Mouse (Mus musculus): ENCODE results near the gene Eno1. TPM values are rescaled to one million over a fixed set of nuclear protein-coding genes. Genes with fewer than 3 reads are reported as not detected.

Gene Eno1
- polyA plus RNA-seq (2015; fragmentation: Nextera tagmentation; extraction: Ambion mirVana): 1,672 and 1,922 TPM in 2 replicates

GRCm38 (mm10) chr4:150236521-150237481 is at the start of gene Eno1:
Gene Eno1, plus strand, starts transcription at chr4:150236721.
- H3K9ac ChIP-seq (ENCODE audit: low read length): peak within 1 kb of the TSS; percentile 87
- ATAC-seq (replicated peaks; ENCODE audit: extremely low read depth, insufficient read depth, low FRiP score): peak; percentile 97
- WGBS: under 1% methylated on average over 78 of the region's 78 CpGs
- H3K4me2 ChIP-seq (ENCODE audit: low read depth, low read length): peak within 1 kb of the TSS; percentile 76
- peak within 1 kb of the TSS; percentile 99 for H3K27ac ChIP-seq (ENCODE audit: low read length)
- H3K36me3 ChIP-seq (ENCODE audit: control insufficient read depth, insufficient read depth): peaks cover 24% of the 10 kb centered on the region
- H3K4me1 ChIP-seq (ENCODE audit: control insufficient read depth, insufficient read depth, low read length): peaks cover 46% of the 10 kb centered on the region
- H3K9me3 ChIP-seq (replicated peaks; ENCODE audit: control insufficient read depth, low read length): no peaks in the 10 kb centered on the region
- H3K27me3 ChIP-seq (ENCODE audit: control insufficient read depth, insufficient read depth, low read length): no peaks in the 10 kb centered on the region
- peak within 1 kb of the TSS; percentile 82 for H3K4me3 ChIP-seq (ENCODE audit: low read length)

- ATAC-seq (replicated peaks; ENCODE audit: extremely low read depth, insufficient read depth, low FRiP score): no peak
- Histone ChIP-seq H3K9ac (ENCODE audit: low read length) (no peak overlapping the region), H3K36me3 (ENCODE audit: control insufficient read depth, insufficient read depth) (no peaks in the 10 kb centered on the region), H3K4me3 (ENCODE audit: low read length) (no peak overlapping the region), H3K4me2 (ENCODE audit: low read depth, low read length) (no peak overlapping the region; the same call in 1 of the 2 replicates), H3K9me3 (replicated peaks; ENCODE audit: control insufficient read depth, low read length) (no peaks in the 10 kb centered on the region), H3K4me1 (ENCODE audit: control insufficient read depth, insufficient read depth, low read length) (no peaks in the 10 kb centered on the region), H3K27ac (ENCODE audit: low read length) (no peak overlapping the region), H3K27me3 (ENCODE audit: control insufficient read depth, insufficient read depth, low read length) (no peaks in the 10 kb centered on the region)
- 42% methylated on average over 11 of the region's 11 CpGs for WGBS
Measured at GRCm38 (mm10) chr4:150188236-150188635, 48.3 kb upstream of the Eno1 start.

- ATAC-seq (replicated peaks; ENCODE audit: extremely low read depth, insufficient read depth, low FRiP score): no peak
- H3K9me3 ChIP-seq (replicated peaks; ENCODE audit: control insufficient read depth, low read length): no peaks in the 10 kb centered on the region
- H3K4me3 ChIP-seq (ENCODE audit: low read length): no peak overlapping the region
- no peak overlapping the region for H3K9ac ChIP-seq (ENCODE audit: low read length)
- H3K27me3 ChIP-seq (ENCODE audit: control insufficient read depth, insufficient read depth, low read length): no peaks in the 10 kb centered on the region
- no peak overlapping the region for H3K4me2 ChIP-seq (ENCODE audit: low read depth, low read length)
- no peak overlapping the region for H3K27ac ChIP-seq (ENCODE audit: low read length)
- H3K36me3 ChIP-seq (ENCODE audit: control insufficient read depth, insufficient read depth): no peaks in the 10 kb centered on the region
- no peaks in the 10 kb centered on the region for H3K4me1 ChIP-seq (ENCODE audit: control insufficient read depth, insufficient read depth, low read length)
- WGBS: 71% methylated on average over 6 of the region's 6 CpGs
Measured at GRCm38 (mm10) chr4:150192199-150192598, 44.3 kb upstream of the Eno1 start.

- H3K9me3 ChIP-seq (replicated peaks; ENCODE audit: control insufficient read depth, low read length): no peaks in the 10 kb centered on the region
- WGBS: 43% methylated on average over 1 of the region's 1 CpGs
- H3K27ac ChIP-seq (ENCODE audit: low read length): no peak overlapping the region
- H3K9ac ChIP-seq (ENCODE audit: low read length): no peak overlapping the region
- H3K27me3 ChIP-seq (ENCODE audit: control insufficient read depth, insufficient read depth, low read length): no peaks in the 10 kb centered on the region
- H3K4me3 ChIP-seq (ENCODE audit: low read length): no peak overlapping the region
- no peaks in the 10 kb centered on the region for H3K4me1 ChIP-seq (ENCODE audit: control insufficient read depth, insufficient read depth, low read length)
- H3K36me3 ChIP-seq (ENCODE audit: control insufficient read depth, insufficient read depth): no peaks in the 10 kb centered on the region
- ATAC-seq (replicated peaks; ENCODE audit: extremely low read depth, insufficient read depth, low FRiP score): no peak
- no peak overlapping the region for H3K4me2 ChIP-seq (ENCODE audit: low read depth, low read length)
Measured at GRCm38 (mm10) chr4:150193915-150194314, 42.6 kb upstream of the Eno1 start.

GRCm38 (mm10) chr4:150198268-150198667 is 38.3 kb upstream of the Eno1 start:
- Histone ChIP-seq H3K9ac (ENCODE audit: low read length) (no peak overlapping the region), H3K4me3 (ENCODE audit: low read length) (no peak overlapping the region), H3K9me3 (replicated peaks; ENCODE audit: control insufficient read depth, low read length) (no peaks in the 10 kb centered on the region), H3K36me3 (ENCODE audit: control insufficient read depth, insufficient read depth) (no peaks in the 10 kb centered on the region), H3K4me1 (ENCODE audit: control insufficient read depth, insufficient read depth, low read length) (no peaks in the 10 kb centered on the region), H3K4me2 (ENCODE audit: low read depth, low read length) (no peak overlapping the region), H3K27me3 (ENCODE audit: control insufficient read depth, insufficient read depth, low read length) (no peaks in the 10 kb centered on the region), H3K27ac (ENCODE audit: low read length) (no peak overlapping the region)
- 60% methylated on average over 9 of the region's 9 CpGs for WGBS
- no peak for ATAC-seq (replicated peaks; ENCODE audit: extremely low read depth, insufficient read depth, low FRiP score)

GRCm38 (mm10) chr4:150201232-150201631 is 35.3 kb upstream of the Eno1 start, which contains the start of gene Car6:
Gene Car6, minus strand, starts transcription at chr4:150201332.
- H3K4me3 ChIP-seq (ENCODE audit: low read length): no peak within 1 kb of the TSS
- H3K27ac ChIP-seq (ENCODE audit: low read length): no peak within 1 kb of the TSS
- H3K4me2 ChIP-seq (ENCODE audit: low read depth, low read length): no peak within 1 kb of the TSS
- no peak within 1 kb of the TSS for H3K9ac ChIP-seq (ENCODE audit: low read length)
- 83% methylated on average over 5 of the region's 5 CpGs for WGBS
- no peaks in the 10 kb centered on the region for H3K9me3 ChIP-seq (replicated peaks; ENCODE audit: control insufficient read depth, low read length)
- ATAC-seq (replicated peaks; ENCODE audit: extremely low read depth, insufficient read depth, low FRiP score): no peak
- H3K36me3 ChIP-seq (ENCODE audit: control insufficient read depth, insufficient read depth): no peaks in the 10 kb centered on the region
- no peaks in the 10 kb centered on the region for H3K4me1 ChIP-seq (ENCODE audit: control insufficient read depth, insufficient read depth, low read length)
- no peaks in the 10 kb centered on the region for H3K27me3 ChIP-seq (ENCODE audit: control insufficient read depth, insufficient read depth, low read length)

GRCm38 (mm10) chr4:150202702-150203101 is 33.8 kb upstream of the Eno1 start:
- no peak overlapping the region for H3K9ac ChIP-seq (ENCODE audit: low read length)
- no peaks in the 10 kb centered on the region for H3K4me1 ChIP-seq (ENCODE audit: control insufficient read depth, insufficient read depth, low read length)
- no peak overlapping the region for H3K4me3 ChIP-seq (ENCODE audit: low read length)
- WGBS: 84% methylated on average over 5 of the region's 5 CpGs
- H3K9me3 ChIP-seq (replicated peaks; ENCODE audit: control insufficient read depth, low read length): no peaks in the 10 kb centered on the region
- no peak for ATAC-seq (replicated peaks; ENCODE audit: extremely low read depth, insufficient read depth, low FRiP score)
- no peaks in the 10 kb centered on the region for H3K36me3 ChIP-seq (ENCODE audit: control insufficient read depth, insufficient read depth)
- no peak overlapping the region for H3K27ac ChIP-seq (ENCODE audit: low read length)
- no peak overlapping the region for H3K4me2 ChIP-seq (ENCODE audit: low read depth, low read length)
- no peaks in the 10 kb centered on the region for H3K27me3 ChIP-seq (ENCODE audit: control insufficient read depth, insufficient read depth, low read length)

- no peaks in the 10 kb centered on the region for H3K9me3 ChIP-seq (replicated peaks; ENCODE audit: control insufficient read depth, low read length)
- no peaks in the 10 kb centered on the region for H3K36me3 ChIP-seq (ENCODE audit: control insufficient read depth, insufficient read depth)
- no peak overlapping the region for H3K9ac ChIP-seq (ENCODE audit: low read length)
- no peaks in the 10 kb centered on the region for H3K4me1 ChIP-seq (ENCODE audit: control insufficient read depth, insufficient read depth, low read length)
- H3K4me2 ChIP-seq (ENCODE audit: low read depth, low read length): no peak overlapping the region
- 58% methylated on average over 3 of the region's 3 CpGs for WGBS
- H3K27me3 ChIP-seq (ENCODE audit: control insufficient read depth, insufficient read depth, low read length): no peaks in the 10 kb centered on the region
- no peak for ATAC-seq (replicated peaks; ENCODE audit: extremely low read depth, insufficient read depth, low FRiP score)
- H3K27ac ChIP-seq (ENCODE audit: low read length): no peak overlapping the region
- H3K4me3 ChIP-seq (ENCODE audit: low read length): no peak overlapping the region
Measured at GRCm38 (mm10) chr4:150204877-150205276, 31.6 kb upstream of the Eno1 start.

GRCm38 (mm10) chr4:150209751-150210150 is 26.8 kb upstream of the Eno1 start:
- WGBS: 93% methylated on average over 5 of the region's 5 CpGs
- no peaks in the 10 kb centered on the region for H3K27me3 ChIP-seq (ENCODE audit: control insufficient read depth, insufficient read depth, low read length)

More at GRCm38 (mm10) chr4:150209751-150210150, 26.8 kb upstream of the Eno1 start:
- Histone ChIP-seq H3K9ac (ENCODE audit: low read length) (no peak overlapping the region), H3K36me3 (ENCODE audit: control insufficient read depth, insufficient read depth) (no peaks in the 10 kb centered on the region), H3K4me1 (ENCODE audit: control insufficient read depth, insufficient read depth, low read length) (peaks cover 7% of the 10 kb centered on the region), H3K4me2 (ENCODE audit: low read depth, low read length) (no peak overlapping the region), H3K9me3 (replicated peaks; ENCODE audit: control insufficient read depth, low read length) (no peaks in the 10 kb centered on the region), H3K27ac (ENCODE audit: low read length) (no peak overlapping the region), H3K4me3 (ENCODE audit: low read length) (no peak overlapping the region)
- ATAC-seq (replicated peaks; ENCODE audit: extremely low read depth, insufficient read depth, low FRiP score): no peak
